8 mouse cellular contexts compared by ENCODE assay signal in genomic region chr12:15816254-15816605, GRCm38 (mm10). TPM values are rescaled to one million over a fixed set of nuclear protein-coding genes. Genes with fewer than 3 reads are reported as not detected.
A peak's percentile ranks its signal among the peaks of the same experiment; 100 is the strongest.
DNase-seq lines count a peak whose midpoint lies in the region; ATAC-seq lines count a peak whose summit lies in the region.

No protein-coding gene starts in this region.

- peak; percentile 73 for DNase-seq in kidney, adult 18-20 months
- DNase-seq in kidney, adult 9 months, result no peak
- DNase-seq in adrenal gland, adult 2 months, result peak; percentile 68
- DNase-seq in hindlimb bud, embryonic 11.5 days (ENCODE audit: extremely low spot score, low read depth, low spot score), result peak; percentile 0
- DNase-seq in lung, postnatal 36 days, result peak; percentile 53
- DNase-seq in right cerebral cortex, postnatal 4 days, result peak; percentile 57
- no peak for DNase-seq in MN1 (ENCODE audit: low spot score)

- peak; percentile 19 for ATAC-seq in forebrain, embryonic 16.5 days

- 0% methylated on average over 23 of the region's 23 CpGs for WGBS in forebrain, embryonic 16.5 days

- H3K9ac ChIP-seq in forebrain, embryonic 16.5 days (replicated peaks; ENCODE audit: low read depth, low read length), result peak overlapping the region; percentile 96

- H3K27me3 ChIP-seq in forebrain, embryonic 16.5 days (replicated peaks; ENCODE audit: control insufficient read depth, insufficient read depth, low read length), result no peaks in the 10 kb centered on the region

- H3K36me3 ChIP-seq in forebrain, embryonic 16.5 days (ENCODE audit: control insufficient read depth, insufficient read depth), result no peaks in the 10 kb centered on the region

- H3K9me3 ChIP-seq in forebrain, embryonic 16.5 days (ENCODE audit: control insufficient read depth, low read length), result no peaks in the 10 kb centered on the region

- H3K4me2 ChIP-seq in forebrain, embryonic 16.5 days (ENCODE audit: low read length), result peak overlapping the region; percentile 71

- peak overlapping the region; percentile 96 for H3K27ac ChIP-seq in forebrain, embryonic 16.5 days (ENCODE audit: low read length)

- peak overlapping the region; percentile 85 for H3K4me3 ChIP-seq in forebrain, embryonic 16.5 days (replicated peaks; ENCODE audit: low read length)

- H3K4me1 ChIP-seq in forebrain, embryonic 16.5 days (replicated peaks; ENCODE audit: control insufficient read depth, insufficient read depth, low read length), result peaks cover 12% of the 10 kb centered on the region

RNA-seq across cellular contexts. Expression of gene Trib2, which starts 0.5 kb away (rescaled TPM):
- 10 to 100 TPM; 10.7 to 16.3 TPM for total RNA-seq in adrenal gland, adult 2 months (2021)
- polyA plus RNA-seq in adrenal gland, adult 2 months (2012; rRNA removed), result 8.8 and 10.5 TPM in 2 replicates
- 107 and 112 TPM in 2 replicates for polyA plus RNA-seq in forebrain, embryonic 16.5 days (2015; fragmentation: Nextera tagmentation; extraction: Ambion mirVana)

Comparison
In these comparisons a context has a peak if more than half of its experiments do, and no peak if none do; other contexts are left out.
1. DNase-seq: peak in kidney, adult 18-20 months (single experiment), adrenal gland, adult 2 months (single experiment), hindlimb bud, embryonic 11.5 days (single experiment), lung, postnatal 36 days (single experiment) and right cerebral cortex, postnatal 4 days (single experiment); none in kidney, adult 9 months (single experiment) and MN1 (single experiment).